Mouse (Mus musculus) liver, adult 2 months (tissue): ENCODE measurements around the gene Gldn.

Experiments used
- CTCF ChIP-seq: fragments of 200-500 bp; IDR thresholded peaks from 2 replicates; pipeline ENCODE4 v1.5.1; 2011; ENCODE audit warnings: low read depth, low read length, control low read depth
- POLR2A ChIP-seq: fragments of 200-500 bp; IDR thresholded peaks from 2 replicates; pipeline ENCODE4 v1.6.1; 2011; ENCODE audit warnings: low read length, control low read depth; ENCODE audit not compliant: insufficient read depth; ENCODE audit errors: extremely low read depth

DNA sequence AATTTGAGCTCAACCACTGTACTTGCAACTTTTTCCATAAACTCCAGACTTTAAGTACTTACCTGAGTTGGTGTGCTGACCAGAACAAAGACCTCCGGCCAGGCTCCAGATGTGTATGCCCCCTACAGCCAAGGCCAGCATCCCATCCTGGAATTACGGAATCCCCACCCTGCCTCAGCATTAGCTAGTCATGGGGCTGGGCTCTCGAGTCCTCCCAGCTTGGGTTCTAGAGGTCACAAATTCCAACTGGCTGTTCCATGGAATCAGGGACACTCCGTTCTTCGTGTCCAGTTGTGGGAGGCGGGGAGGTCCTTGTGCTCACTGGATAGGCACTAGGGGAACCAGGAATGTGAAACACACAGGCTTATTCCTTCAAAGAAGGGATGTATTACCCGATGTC lies 18.3 kb upstream of the Gldn start, which contains the start of gene Cyp19a1:
- no peak for TF ChIP-seq CTCF
- TF ChIP-seq POLR2A = no peak
